Mouse (Mus musculus): ENCODE measurements at regions not wholly inside any gene's neighbourhood (a gene's known extent, or its start where the extent isn't known, plus 50 kb on each side); places are given as distances from the start of the nearest gene placed in this dataset.

DNA sequence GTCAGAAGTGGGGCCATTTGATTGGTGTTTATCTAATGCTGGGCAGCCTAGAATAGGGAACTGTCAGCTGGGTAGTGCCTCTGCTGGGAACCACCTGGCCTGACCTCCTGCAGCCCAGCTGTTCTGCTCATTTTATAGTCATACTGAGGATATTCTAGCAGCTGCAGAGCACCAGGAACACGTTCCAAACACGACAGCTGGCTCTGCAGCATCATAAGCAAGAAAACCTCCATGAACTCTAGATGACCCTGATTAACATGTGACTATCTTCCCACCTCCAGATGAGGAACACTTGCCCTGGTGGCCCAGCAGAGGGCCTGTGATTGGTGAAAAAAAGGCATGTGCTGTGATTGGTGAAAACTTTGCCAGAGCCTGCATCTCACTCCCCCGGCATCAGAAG lies 210.6 kb upstream of the Ano5 start:
- no peak for DNase-seq

DNA sequence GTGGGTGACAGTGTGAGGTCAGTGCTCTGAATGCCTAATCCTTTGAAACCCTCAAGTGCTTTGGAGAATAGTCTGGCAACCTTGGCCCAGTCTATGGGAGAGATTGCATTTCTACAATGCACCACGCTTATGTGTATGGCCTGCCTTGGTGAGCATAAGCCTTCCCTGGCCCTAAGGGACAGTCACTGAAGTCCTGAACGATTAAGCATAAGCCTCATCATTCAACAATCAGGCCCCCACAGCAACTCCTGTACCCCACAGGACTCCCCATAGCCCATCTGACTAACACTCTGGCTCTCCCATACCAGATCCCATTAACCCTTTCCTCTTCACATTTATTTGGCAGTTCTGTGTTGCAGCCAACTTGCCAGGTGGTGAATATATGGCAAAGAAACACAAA lies 203.1 kb upstream of the Ano5 start:
- no peak for DNase-seq

DNA sequence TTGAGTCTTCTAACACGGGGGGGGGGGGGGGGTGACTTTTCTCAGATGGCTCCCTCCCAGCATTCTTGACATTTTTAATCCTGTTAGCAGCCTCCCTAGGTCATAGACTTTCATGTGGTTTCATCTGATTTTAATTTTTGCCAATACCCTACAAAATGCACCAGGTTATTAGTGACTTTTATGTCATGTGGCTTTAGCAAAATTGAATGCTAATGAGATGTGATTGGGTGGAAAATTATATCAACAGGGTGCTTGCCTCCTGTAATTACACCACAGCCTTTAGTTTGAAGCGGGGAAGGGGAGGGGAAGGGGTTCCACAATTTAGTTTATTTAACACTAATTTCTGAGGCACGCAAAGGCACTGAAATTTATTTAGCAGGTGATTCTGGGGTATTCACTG lies 200.6 kb upstream of the Ano5 start:
- DNase-seq, result no peak

DNA sequence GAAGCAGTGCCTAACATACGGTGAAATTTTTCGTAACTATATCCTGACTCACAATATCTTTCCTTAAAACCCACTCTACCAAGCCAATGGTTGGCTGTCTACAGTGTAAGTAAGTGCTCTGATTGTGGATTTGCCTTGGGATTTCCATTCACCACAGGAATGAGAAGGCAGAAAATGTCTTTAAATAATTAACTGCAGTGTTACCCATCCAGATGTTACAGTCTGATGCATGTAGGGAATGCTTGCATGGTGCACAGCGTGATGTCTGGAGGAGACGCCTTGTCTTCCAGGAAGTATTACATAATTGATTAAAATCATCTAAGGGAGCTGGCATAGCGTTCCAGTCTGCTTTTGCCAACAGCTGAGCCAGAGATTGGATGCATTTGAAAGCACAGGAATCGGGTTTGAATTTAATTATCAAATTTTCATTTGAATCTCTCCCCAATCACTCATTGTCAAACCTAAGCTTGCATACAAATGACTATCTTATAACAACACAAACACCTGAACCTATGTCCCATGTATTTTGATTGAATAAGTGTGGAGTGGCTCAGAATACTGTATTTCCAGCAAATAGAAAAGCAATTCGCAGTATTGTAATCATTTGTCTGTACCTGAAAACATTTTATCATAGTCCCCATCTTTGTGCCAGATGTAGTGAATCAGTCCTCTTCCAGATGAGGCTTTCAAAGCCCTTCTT lies 170.8 kb upstream of the Ano5 start:
- peak; percentile 2 for DNase-seq

DNA sequence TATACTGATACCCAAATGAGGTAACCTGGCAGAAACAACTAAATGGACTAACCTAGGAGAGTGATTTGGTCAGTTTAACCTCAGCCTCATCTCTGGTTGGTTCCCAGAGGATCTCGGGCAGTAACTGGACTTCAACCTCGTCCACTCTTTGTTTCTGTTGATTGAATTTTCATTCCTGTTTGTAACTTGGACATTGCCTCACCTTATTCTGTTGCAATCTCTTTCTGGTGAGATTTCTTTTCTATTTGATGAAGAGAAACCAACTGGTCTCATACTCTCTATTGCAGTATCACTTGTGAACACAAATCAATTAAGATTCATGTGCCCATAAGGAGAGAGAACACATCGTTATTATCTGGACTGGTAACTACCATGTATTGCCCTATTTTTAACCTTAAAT lies 163.3 kb upstream of the Ano5 start:
- no peak for DNase-seq

DNA sequence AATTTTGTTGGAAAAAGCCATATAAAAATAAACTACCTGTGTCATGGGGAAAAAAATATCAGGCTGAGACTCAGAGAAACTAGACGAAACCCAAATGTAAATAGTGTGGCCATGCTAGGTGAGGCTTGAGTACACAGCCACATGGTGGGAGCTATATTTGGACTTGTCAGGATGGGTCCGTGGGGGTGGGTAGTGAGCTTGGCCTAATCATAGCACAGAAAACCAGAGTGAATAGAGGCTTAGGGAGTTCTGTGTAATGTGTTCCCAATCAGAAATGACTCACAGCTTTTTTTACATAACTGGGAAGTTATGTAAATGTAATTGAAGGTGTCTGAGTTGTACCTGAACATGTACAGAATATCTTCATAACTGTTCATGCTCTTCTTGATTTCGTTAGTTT lies 150.7 kb upstream of the Ano5 start:
- no peak for DNase-seq

DNA sequence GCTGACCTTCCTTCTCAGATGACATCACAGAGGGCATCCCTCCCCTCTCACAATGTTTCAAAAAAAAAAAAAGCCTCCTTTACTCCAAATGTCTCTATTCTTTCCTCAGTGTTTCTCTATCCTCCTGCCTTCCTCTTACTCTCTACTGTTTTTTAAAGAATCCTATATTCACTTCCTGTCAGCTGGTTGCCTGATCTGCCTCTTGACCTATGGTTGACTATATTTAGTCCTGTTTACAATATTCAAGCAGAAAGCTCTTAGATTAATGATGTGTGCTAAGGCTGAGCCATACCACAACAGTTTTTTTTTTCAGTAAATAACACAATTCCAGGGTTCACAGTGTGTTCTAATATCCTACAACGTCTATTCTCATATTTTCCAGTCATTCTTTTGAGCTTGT lies 133.2 kb upstream of the Ano5 start:
- DNase-seq, result no peak

All from kidney, adult 18-20 months (tissue).